Mouse (Mus musculus) hindbrain, postnatal 0 days (tissue): Measurements from ENCODE around the gene Kif1a. TPM values are rescaled to one million over a fixed set of nuclear protein-coding genes. Genes with fewer than 3 reads are reported as not detected.

Experiments used
- ATAC-seq: fragments of 200-750 bp; cut with Nextera tagmentation; 2 replicates; pipeline ENCODE4 v1.8.0; 2017; ENCODE audit warnings: mild to moderate bottlenecking, moderate TSS enrichment, moderate library complexity
- DNase-seq: peaks from one replicate; pipeline ENCODE4 v3.0.0-alpha.2; 2015; ENCODE audit warnings: low spot score
- H3K27ac ChIP-seq: fragments of 300-500 bp; sonication (generic); 2 replicates; pipeline ENCODE4 v1.5.1; 2014; ENCODE audit warnings: mild to moderate bottlenecking
- H3K27me3 ChIP-seq: fragments of 300-500 bp; sonication (generic); 2 replicates; pipeline ENCODE4 v1.6.1; 2014; ENCODE audit warnings: low read length, mixed read lengths; ENCODE audit not compliant: insufficient read depth
- H3K36me3 ChIP-seq: fragments of 300-500 bp; sonication (generic); 2 replicates; pipeline ENCODE4 v1.6.1; 2014; ENCODE audit warnings: low read length, mixed read lengths; ENCODE audit not compliant: insufficient read depth
- H3K4me1 ChIP-seq: fragments of 300-500 bp; sonication (generic); 2 replicates; pipeline ENCODE4 v1.6.1; 2014; ENCODE audit warnings: antibody characterized with exemption, low read length, mixed read lengths; ENCODE audit not compliant: insufficient read depth
- H3K4me2 ChIP-seq: fragments of 300-500 bp; sonication (generic); 2 replicates; pipeline ENCODE4 v1.6.1; 2014; ENCODE audit warnings: low read depth, mild to moderate bottlenecking, low read length, moderate library complexity, mixed read lengths
- H3K4me3 ChIP-seq: fragments of 300-500 bp; sonication (generic); 2 replicates; pipeline ENCODE4 v1.5.1; 2014; ENCODE audit warnings: low read length
- H3K9ac ChIP-seq: fragments of 300-500 bp; sonication (generic); replicated peaks from 2 replicates; pipeline ENCODE4 v1.6.1; 2014; ENCODE audit warnings: mild to moderate bottlenecking, low read length, moderate library complexity, mixed read lengths
- H3K9me3 ChIP-seq: fragments of 300-500 bp; sonication (generic); 2 replicates; pipeline ENCODE4 v1.6.1; 2016; ENCODE audit warnings: low read length, mixed read lengths
- CTCF ChIP-seq: IDR thresholded peaks from 2 replicates; pipeline ENCODE4 v1.5.1; 2016; ENCODE audit warnings: antibody characterized with exemption, control low read depth, low read depth
- WGBS: fragments of 180-500 bp; shearing (Covaris S2); extraction: QIAGEN DNeasy Blood & Tissue Kit; methylation state at CpG from one replicate; pipeline ENCODE4 v1.1.7; 2014; 5-methylcytosine and 5-hydroxymethylcytosine counted together
- polyA plus RNA-seq: library from polyadenylated mRNA; unstranded; fragments of >200 nt; fragmentation: Nextera tagmentation; extraction: Ambion mirVana; gene quantifications from 2 replicates; pipeline ENCODE4 v1.2.1, GENCODE M21; 2015
- total RNA-seq: library from RNA; depleted of rRNA; stranded (reverse); fragments of >200 nt; gene quantifications from 2 replicates; pipeline ENCODE4 v1.2.3, GENCODE M21; 2014

Gene Kif1a
- total and polyA plus RNA-seq, 2 experiments from 2014 or later, result 675 to 696 TPM

DNA sequence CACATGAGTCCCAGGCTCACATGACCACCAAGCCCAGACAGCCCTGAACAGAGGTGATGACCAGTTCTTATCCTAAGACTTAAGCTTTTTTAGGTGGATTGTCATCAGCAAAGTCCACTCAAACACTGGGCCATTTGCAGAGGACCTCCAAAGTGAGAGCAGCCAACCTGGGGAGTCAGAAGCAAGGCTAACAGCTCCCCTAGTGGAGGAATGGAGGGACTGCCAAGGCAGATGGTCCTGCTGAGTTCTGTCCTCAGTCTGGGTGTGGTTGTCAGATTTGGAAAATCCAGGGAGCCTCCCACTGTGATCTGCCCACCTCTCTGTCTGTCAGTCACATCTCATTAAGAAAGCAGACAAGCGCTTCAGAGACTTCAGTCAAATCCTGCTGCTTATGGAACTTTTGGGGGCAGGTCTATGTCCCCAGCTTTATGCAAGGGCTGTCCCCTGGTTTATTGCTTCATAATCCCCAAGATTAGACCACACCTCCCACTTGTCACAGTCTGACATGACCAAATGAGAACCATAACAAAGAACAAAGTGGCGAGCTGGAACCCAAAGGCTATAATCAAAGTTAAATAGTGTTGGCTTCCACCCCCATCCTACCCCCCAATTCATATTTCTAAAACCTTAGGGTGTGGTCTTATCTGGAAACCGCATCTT is 20.7 kb downstream of the Kif1a start:
- Histone ChIP-seq H3K4me3 (no peak overlapping the region), H3K27ac (no peak overlapping the region), H3K4me1 (peaks cover 17% of the 10 kb centered on the region), H3K9me3 (no peaks in the 10 kb centered on the region), H3K9ac (no peak overlapping the region), H3K36me3 (peaks cover 43% of the 10 kb centered on the region), H3K27me3 (no peaks in the 10 kb centered on the region), H3K4me2 (no peak overlapping the region)
- TF ChIP-seq CTCF, result peak; percentile 88
- ATAC-seq, result no peak; the same call in 1 of the 2 replicates
- WGBS, result 76% methylated on average over 3 of the region's 3 CpGs
- DNase-seq, result peak; percentile 76

- H3K36me3 ChIP-seq, result peaks cover 56% of the 10 kb centered on the region
- peak; percentile 38 for DNase-seq
- H3K9me3 ChIP-seq, result no peaks in the 10 kb centered on the region
- H3K4me3 ChIP-seq, result no peak overlapping the region
- peak; percentile 19; the same call in 1 of the 2 replicates for ATAC-seq
- H3K27ac ChIP-seq, result no peak overlapping the region
- no peak overlapping the region for H3K9ac ChIP-seq
- 28% methylated on average over 3 of the region's 3 CpGs for WGBS
- no peaks in the 10 kb centered on the region for H3K27me3 ChIP-seq
- H3K4me2 ChIP-seq, result no peak overlapping the region
- no peak for TF ChIP-seq CTCF
- peaks cover 12% of the 10 kb centered on the region; the same call in 1 of the 2 replicates for H3K4me1 ChIP-seq
Observed at GRCm38 (mm10) chr1:93079602-93080001, 22.1 kb downstream of the Kif1a start.

- H3K9ac ChIP-seq, result no peak overlapping the region
- H3K4me2 ChIP-seq, result no peak overlapping the region
- peak; percentile 56 for DNase-seq
- H3K27me3 ChIP-seq, result no peaks in the 10 kb centered on the region
- peak; percentile 57 for TF ChIP-seq CTCF
- H3K36me3 ChIP-seq, result peaks cover 66% of the 10 kb centered on the region
- H3K9me3 ChIP-seq, result no peaks in the 10 kb centered on the region
- H3K4me1 ChIP-seq, result no peaks in the 10 kb centered on the region
- H3K4me3 ChIP-seq, result no peak overlapping the region
- WGBS, result 64% methylated on average over 2 of the region's 2 CpGs
- ATAC-seq, result 0 out of 2 replicates have a peak, but pooled peaks have one; percentile 22
- H3K27ac ChIP-seq, result peak overlapping the region; percentile 52
Observed at GRCm38 (mm10) chr1:93072279-93072865, 29.4 kb downstream of the Kif1a start.

- no peaks in the 10 kb centered on the region for H3K27me3 ChIP-seq
- H3K36me3 ChIP-seq, result peaks cover 65% of the 10 kb centered on the region
- peak; percentile 75 for DNase-seq
- peak; percentile 63 for ATAC-seq
- no peaks in the 10 kb centered on the region for H3K4me1 ChIP-seq
- no peak overlapping the region for H3K4me3 ChIP-seq
- no peak for TF ChIP-seq CTCF
- peak overlapping the region; percentile 52; the same call in 1 of the 2 replicates for H3K27ac ChIP-seq
- H3K9me3 ChIP-seq, result no peaks in the 10 kb centered on the region
- no peak overlapping the region for H3K9ac ChIP-seq
- 53% methylated on average over 18 of the region's 18 CpGs for WGBS
- no peak overlapping the region for H3K4me2 ChIP-seq
Observed at GRCm38 (mm10) chr1:93071487-93071971, 30.2 kb downstream of the Kif1a start.

- TF ChIP-seq CTCF, result no peak
- peak overlapping the region; percentile 52; the same call in 1 of the 2 replicates for H3K27ac ChIP-seq
- H3K9ac ChIP-seq, result no peak overlapping the region
- H3K9me3 ChIP-seq, result no peaks in the 10 kb centered on the region
- H3K4me1 ChIP-seq, result no peaks in the 10 kb centered on the region
- no peaks in the 10 kb centered on the region for H3K27me3 ChIP-seq
- peaks cover 63% of the 10 kb centered on the region for H3K36me3 ChIP-seq
- WGBS, result 58% methylated on average over 5 of the region's 5 CpGs
- H3K4me3 ChIP-seq, result no peak overlapping the region
- DNase-seq (peak; percentile 61), ATAC-seq (peak; percentile 31; the same call in 1 of the 2 replicates)
- no peak overlapping the region for H3K4me2 ChIP-seq
Observed at GRCm38 (mm10) chr1:93070881-93071280, 30.9 kb downstream of the Kif1a start.

- no peak for TF ChIP-seq CTCF
Observed at GRCm38 (mm10) chr1:93068553-93068952, 33.2 kb downstream of the Kif1a start.

More at GRCm38 (mm10) chr1:93068553-93068952, 33.2 kb downstream of the Kif1a start:
- peaks cover 59% of the 10 kb centered on the region for H3K36me3 ChIP-seq
- H3K4me3 ChIP-seq, result no peak overlapping the region
- ATAC-seq (no peak), DNase-seq (peak; percentile 48)
- no peaks in the 10 kb centered on the region for H3K9me3 ChIP-seq
- no peaks in the 10 kb centered on the region for H3K27me3 ChIP-seq
- 59% methylated on average over 1 of the region's 1 CpGs for WGBS
- H3K27ac ChIP-seq, result no peak overlapping the region
- H3K4me2 ChIP-seq, result no peak overlapping the region
- H3K9ac ChIP-seq, result no peak overlapping the region
- no peaks in the 10 kb centered on the region for H3K4me1 ChIP-seq
